Mouse (Mus musculus) telencephalon, adult 2 months (tissue): Measurements from ENCODE around the gene Adprhl2.

ENCODE experiments used
- DNase-seq: peaks from one replicate; pipeline ENCODE4 v3.0.0-alpha.2; 2011; ENCODE audit warnings: low read depth, low spot score

The Adprhl2 gene

GRCm38 (mm10) chr4:126306058-126306457 lies 15.4 kb downstream of the Adprhl2 start:
- DNase-seq: no peak

- no peak for DNase-seq
Measured at GRCm38 (mm10) chr4:126305428-126305827, 16.1 kb downstream of the Adprhl2 start.

- DNase-seq: no peak
Measured at GRCm38 (mm10) chr4:126303877-126304276, 17.6 kb downstream of the Adprhl2 start.

- no peak for DNase-seq
Measured at GRCm38 (mm10) chr4:126301584-126302309, 19.8 kb downstream of the Adprhl2 start.

GRCm38 (mm10) chr4:126300916-126301583 lies 20.5 kb downstream of the Adprhl2 start:
- no peak for DNase-seq

- DNase-seq: no peak
Measured at GRCm38 (mm10) chr4:126296617-126297101, 24.8 kb downstream of the Adprhl2 start.

GRCm38 (mm10) chr4:126295937-126296336 lies 25.6 kb downstream of the Adprhl2 start:
- DNase-seq: no peak

GRCm38 (mm10) chr4:126295152-126295551 lies 26.4 kb downstream of the Adprhl2 start:
- DNase-seq: no peak

GRCm38 (mm10) chr4:126291196-126291595 lies 30.3 kb downstream of the Adprhl2 start:
- DNase-seq: no peak

- DNase-seq: no peak
Measured at GRCm38 (mm10) chr4:126290314-126290713, 31.2 kb downstream of the Adprhl2 start.

GRCm38 (mm10) chr4:126288085-126288666 lies 33.3 kb downstream of the Adprhl2 start:
- DNase-seq: no peak

- no peak for DNase-seq
Measured at GRCm38 (mm10) chr4:126287302-126287995, 34.1 kb downstream of the Adprhl2 start.

GRCm38 (mm10) chr4:126286492-126286891 lies 35.0 kb downstream of the Adprhl2 start, which contains the start of gene Col8a2:
Gene Col8a2, plus strand, starts transcription at chr4:126286793.
- no peak for DNase-seq

- DNase-seq: no peak
Measured at GRCm38 (mm10) chr4:126283582-126283981, 37.9 kb downstream of the Adprhl2 start.

- no peak for DNase-seq
Measured at GRCm38 (mm10) chr4:126281706-126282105, 39.8 kb downstream of the Adprhl2 start.

- no peak for DNase-seq
Measured at GRCm38 (mm10) chr4:126278961-126279360, 42.5 kb downstream of the Adprhl2 start.

GRCm38 (mm10) chr4:126278565-126278915 lies 43.0 kb downstream of the Adprhl2 start:
- DNase-seq: no peak

GRCm38 (mm10) chr4:126277906-126278564 lies 43.5 kb downstream of the Adprhl2 start:
- no peak for DNase-seq

GRCm38 (mm10) chr4:126275681-126276131 lies 45.8 kb downstream of the Adprhl2 start:
- DNase-seq: no peak

- no peak for DNase-seq
Measured at GRCm38 (mm10) chr4:126275081-126275480, 46.4 kb downstream of the Adprhl2 start.

- DNase-seq: no peak
Measured at GRCm38 (mm10) chr4:126273753-126274152, 47.8 kb downstream of the Adprhl2 start.
